Mouse (Mus musculus): ENCODE results near the gene Stoml3. TPM values are rescaled to one million over a fixed set of nuclear protein-coding genes. Genes with fewer than 3 reads are reported as not detected.

Gene Stoml3
- total RNA-seq, 2 experiments from 2014 or later: not detected

Other genes starting within 250 kb of the Stoml3 start
- 10 to 100 TPM in 1 of 2 experiments, 1 to 10 TPM in 1; 8.3 to 10.3 TPM for gene Nhlrc3, start 25.3 kb upstream of the Stoml3 start, total RNA-seq (2021)
- 10 to 100 TPM; 18.1 to 27.7 TPM for gene Proser1, start 25.0 kb upstream of the Stoml3 start, total RNA-seq (2021)
- 1 to 10 TPM; 1.2 to 1.5 TPM for gene Frem2, start 168.7 kb downstream of the Stoml3 start, total RNA-seq (2021)